Mouse (Mus musculus): ENCODE measurements at regions not wholly inside any gene's neighbourhood (a gene's known extent, or its start where the extent isn't known, plus 50 kb on each side); places are given as distances from the start of the nearest gene placed in this dataset.

DNA sequence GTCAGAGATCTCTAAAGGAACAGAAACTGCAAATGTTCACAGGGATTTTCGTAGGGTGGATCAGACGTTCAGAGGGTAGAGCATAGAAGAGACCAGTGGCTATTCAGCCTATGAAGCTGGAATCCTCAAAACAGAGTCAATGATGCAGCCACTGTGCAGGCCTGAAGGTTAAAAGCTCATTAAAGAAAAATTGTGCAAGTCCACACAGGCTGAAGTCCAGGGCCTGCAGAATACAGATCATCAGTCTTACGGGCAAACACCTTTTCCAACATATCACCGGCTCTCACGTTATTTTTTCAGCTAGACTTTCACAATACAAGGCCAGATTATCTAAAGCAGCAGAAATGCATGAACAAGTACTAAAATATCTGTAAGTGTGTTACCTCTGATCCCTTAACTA, 78.8 kb upstream of the Ube2e3 start:
- TF ChIP-seq MAFK (IDR thresholded peaks at IDR 0.05; ENCODE audit: insufficient read depth, low read depth, low read length) (no peak), ZC3H11A (IDR thresholded peaks at IDR 0.05; ENCODE audit: borderline replicate concordance, low read depth, low read length) (no peak), ZNF384 (IDR thresholded peaks at IDR 0.05; ENCODE audit: low read depth, low read length) (no peak), CHD2 (IDR thresholded peaks at IDR 0.05; ENCODE audit: low read depth, low read length) (no peak), HCFC1 (IDR thresholded peaks at IDR 0.05; ENCODE audit: borderline replicate concordance, insufficient read depth, low read length) (no peak)
